Mouse (Mus musculus): ENCODE results near the gene Snd1.

Snd1 gene

GRCm38 (mm10) chr6:28704612-28705011 lies 229.7 kb downstream of the Snd1 start:
- TF ChIP-seq NANOG (IDR thresholded peaks at IDR 0.05; ENCODE audit: borderline replicate concordance, low read length), result no peak
- no peak for TF ChIP-seq CTCF (conservative IDR thresholded peaks at IDR 0.05; ENCODE audit: low read length)
- no peak for TF ChIP-seq POU5F1 (IDR thresholded peaks at IDR 0.05; ENCODE audit: borderline replicate concordance, low read length)
- Histone ChIP-seq H3K4me3 (replicated peaks; ENCODE audit: low read length) (no peak overlapping the region), H3K4me1 (replicated peaks; ENCODE audit: low read depth, low read length) (no peaks in the 10 kb centered on the region; the same call in 1 of the 2 replicates), H3K9me3 (ENCODE audit: low read length) (no peaks in the 10 kb centered on the region), H3K27me3 (ENCODE audit: insufficient read depth, low read length) (no peaks in the 10 kb centered on the region), H3K36me3 (ENCODE audit: insufficient read depth, low read length) (peaks cover 38% of the 10 kb centered on the region)

DNA sequence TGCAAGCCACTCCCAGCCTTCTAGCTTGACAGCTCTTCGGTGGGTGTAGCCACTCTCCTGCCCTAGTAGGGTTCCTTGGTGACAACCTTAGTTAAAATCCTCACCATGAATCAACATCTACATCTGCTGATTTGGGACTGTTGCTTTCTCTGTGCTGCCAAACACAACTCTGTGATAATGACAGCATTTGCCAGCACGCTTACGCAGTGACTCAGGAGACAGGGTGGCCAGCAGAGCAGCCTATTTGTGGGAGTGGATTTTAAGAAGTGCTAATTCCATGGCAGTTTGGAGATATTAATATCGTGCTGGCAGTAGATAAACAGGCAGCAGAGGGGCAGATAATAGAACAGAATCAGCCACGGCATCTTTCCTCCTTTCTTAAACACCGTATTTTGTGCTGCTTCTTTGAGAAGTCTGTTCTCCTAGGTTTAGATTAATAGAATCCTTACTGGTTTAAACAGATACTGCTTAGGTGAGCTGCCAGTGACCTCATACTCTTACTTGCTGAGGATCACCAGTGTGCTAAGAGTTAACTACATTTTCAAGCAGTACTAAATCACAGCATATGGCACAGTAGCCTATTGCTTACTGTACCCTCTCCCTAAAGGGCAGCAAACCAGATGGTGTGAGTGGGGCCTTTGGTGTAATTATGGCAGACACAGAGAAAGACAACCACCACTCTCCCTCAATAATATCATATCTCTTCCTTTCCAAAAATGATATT lies 230.6 kb downstream of the Snd1 start:
- no peak overlapping the region for H3K4me3 ChIP-seq (replicated peaks; ENCODE audit: low read length)
- H3K4me1 ChIP-seq (replicated peaks; ENCODE audit: low read depth, low read length), result no peaks in the 10 kb centered on the region; the same call in 1 of the 2 replicates
- TF ChIP-seq NANOG (IDR thresholded peaks at IDR 0.05; ENCODE audit: borderline replicate concordance, low read length) (no peak), POU5F1 (IDR thresholded peaks at IDR 0.05; ENCODE audit: borderline replicate concordance, low read length) (no peak), CTCF (conservative IDR thresholded peaks at IDR 0.05; ENCODE audit: low read length) (no peak)
- H3K36me3 ChIP-seq (ENCODE audit: insufficient read depth, low read length), result peaks cover 41% of the 10 kb centered on the region
- no peaks in the 10 kb centered on the region for H3K27me3 ChIP-seq (ENCODE audit: insufficient read depth, low read length)
- H3K9me3 ChIP-seq (ENCODE audit: low read length), result no peaks in the 10 kb centered on the region

DNA sequence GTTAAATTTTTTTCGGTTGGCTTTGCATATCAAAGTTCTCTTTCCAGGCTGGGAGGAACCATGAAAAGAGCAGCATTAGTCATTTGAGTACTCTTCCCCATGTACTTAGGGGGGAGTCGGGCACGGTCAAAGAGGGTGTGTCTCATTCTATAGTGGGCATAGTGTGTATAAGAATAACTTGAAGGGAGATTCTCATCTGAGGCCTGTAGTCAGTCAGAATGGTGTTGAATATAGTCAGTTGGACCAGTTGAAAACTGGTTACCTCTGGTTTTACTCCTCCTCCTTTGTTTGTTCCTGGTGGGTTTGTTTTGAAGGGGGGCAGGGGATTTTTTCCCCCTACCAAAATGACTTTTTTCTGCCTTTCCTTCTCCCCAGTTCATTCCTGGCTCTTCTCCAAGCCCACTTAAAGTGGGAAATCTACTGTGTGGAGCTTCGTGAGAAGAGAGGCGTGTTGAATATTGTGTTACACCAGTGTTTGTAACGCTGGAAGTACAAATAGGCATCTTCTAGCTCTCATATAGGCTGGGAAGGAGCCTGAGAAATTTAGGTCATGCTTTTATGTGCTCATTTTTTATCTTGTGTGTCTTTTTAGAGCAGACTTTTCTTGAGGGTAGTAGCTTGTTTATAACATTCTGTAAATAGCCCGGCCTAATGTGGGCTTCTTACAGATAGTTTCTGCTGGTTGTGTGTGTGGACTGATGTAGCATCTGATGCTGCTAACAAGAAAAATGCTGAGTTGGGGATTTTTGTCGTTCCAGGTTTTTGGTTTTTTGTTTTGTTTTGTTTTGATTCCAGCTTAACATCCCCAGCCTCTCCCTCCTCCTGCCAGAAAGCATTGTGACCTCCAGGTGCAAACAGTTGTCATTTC lies 231.4 kb downstream of the Snd1 start:
- Histone ChIP-seq H3K27me3 (ENCODE audit: insufficient read depth, low read length) (no peaks in the 10 kb centered on the region), H3K36me3 (ENCODE audit: insufficient read depth, low read length) (peaks cover 38% of the 10 kb centered on the region), H3K4me1 (replicated peaks; ENCODE audit: low read depth, low read length) (no peaks in the 10 kb centered on the region; the same call in 1 of the 2 replicates), H3K4me3 (replicated peaks; ENCODE audit: low read length) (no peak overlapping the region), H3K9me3 (ENCODE audit: low read length) (no peaks in the 10 kb centered on the region)
- TF ChIP-seq NANOG (IDR thresholded peaks at IDR 0.05; ENCODE audit: borderline replicate concordance, low read length), result no peak
- TF ChIP-seq POU5F1 (IDR thresholded peaks at IDR 0.05; ENCODE audit: borderline replicate concordance, low read length), result no peak
- TF ChIP-seq CTCF (conservative IDR thresholded peaks at IDR 0.05; ENCODE audit: low read length), result no peak

GRCm38 (mm10) chr6:28706976-28707592 lies 232.1 kb downstream of the Snd1 start:
- H3K27me3 ChIP-seq (ENCODE audit: insufficient read depth, low read length), result no peaks in the 10 kb centered on the region
- H3K4me3 ChIP-seq (replicated peaks; ENCODE audit: low read length), result no peak overlapping the region
- H3K4me1 ChIP-seq (replicated peaks; ENCODE audit: low read depth, low read length), result no peaks in the 10 kb centered on the region
- no peaks in the 10 kb centered on the region for H3K9me3 ChIP-seq (ENCODE audit: low read length)
- H3K36me3 ChIP-seq (ENCODE audit: insufficient read depth, low read length), result peaks cover 38% of the 10 kb centered on the region
- TF ChIP-seq POU5F1 (IDR thresholded peaks at IDR 0.05; ENCODE audit: borderline replicate concordance, low read length) (no peak), CTCF (conservative IDR thresholded peaks at IDR 0.05; ENCODE audit: low read length) (no peak)

DNA sequence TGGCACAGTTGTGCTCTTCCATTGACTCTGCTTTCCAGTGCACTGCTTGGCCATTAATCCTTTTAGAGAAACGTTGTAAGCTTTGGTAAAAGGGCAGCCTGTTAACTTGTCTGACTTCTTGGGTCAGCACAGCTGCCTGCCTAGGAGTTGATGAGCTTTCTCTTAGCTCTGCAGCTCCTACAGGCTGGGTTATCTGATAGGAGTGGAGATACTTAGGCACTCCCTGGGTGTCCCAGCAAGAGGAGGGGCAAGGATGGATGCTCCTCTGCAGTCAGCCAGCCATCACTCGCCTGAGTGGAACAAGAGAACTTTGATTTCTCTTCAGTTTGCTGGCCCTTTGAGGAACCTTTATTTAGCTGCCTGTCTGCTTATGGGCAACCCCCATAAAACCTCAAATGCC lies 235.1 kb downstream of the Snd1 start:
- no peaks in the 10 kb centered on the region for H3K27me3 ChIP-seq (ENCODE audit: insufficient read depth, low read length)
- no peaks in the 10 kb centered on the region for H3K9me3 ChIP-seq (ENCODE audit: low read length)
- H3K4me3 ChIP-seq (replicated peaks; ENCODE audit: low read length), result no peak overlapping the region
- H3K36me3 ChIP-seq (ENCODE audit: insufficient read depth, low read length), result peaks cover 51% of the 10 kb centered on the region
- 0 out of 2 replicates have a peak, but pooled peaks cover 7% of the 10 kb centered on the region for H3K4me1 ChIP-seq (replicated peaks; ENCODE audit: low read depth, low read length)
- no peak for TF ChIP-seq NANOG (IDR thresholded peaks at IDR 0.05; ENCODE audit: borderline replicate concordance, low read length)
- TF ChIP-seq CTCF (conservative IDR thresholded peaks at IDR 0.05; ENCODE audit: low read length), result no peak
- TF ChIP-seq POU5F1 (IDR thresholded peaks at IDR 0.05; ENCODE audit: borderline replicate concordance, low read length), result no peak

GRCm38 (mm10) chr6:28717203-28717844 lies 242.4 kb downstream of the Snd1 start:
- Histone ChIP-seq H3K4me3 (replicated peaks; ENCODE audit: low read length) (no peak overlapping the region), H3K9me3 (ENCODE audit: low read length) (no peaks in the 10 kb centered on the region), H3K4me1 (replicated peaks; ENCODE audit: low read depth, low read length) (0 out of 2 replicates have a peak, but pooled peaks cover 7% of the 10 kb centered on the region), H3K36me3 (ENCODE audit: insufficient read depth, low read length) (peaks cover 18% of the 10 kb centered on the region; the same call in 1 of the 2 replicates), H3K27me3 (ENCODE audit: insufficient read depth, low read length) (no peaks in the 10 kb centered on the region)
- TF ChIP-seq NANOG (IDR thresholded peaks at IDR 0.05; ENCODE audit: borderline replicate concordance, low read length) (no peak), CTCF (conservative IDR thresholded peaks at IDR 0.05; ENCODE audit: low read length) (no peak), POU5F1 (IDR thresholded peaks at IDR 0.05; ENCODE audit: borderline replicate concordance, low read length) (no peak)

GRCm38 (mm10) chr6:28717845-28718237 lies 242.9 kb downstream of the Snd1 start:
- 0 out of 2 replicates have a peak, but pooled peaks cover 2% of the 10 kb centered on the region for H3K4me1 ChIP-seq (replicated peaks; ENCODE audit: low read depth, low read length)
- H3K27me3 ChIP-seq (ENCODE audit: insufficient read depth, low read length), result no peaks in the 10 kb centered on the region
- no peaks in the 10 kb centered on the region for H3K9me3 ChIP-seq (ENCODE audit: low read length)
- peaks cover 13% of the 10 kb centered on the region; the same call in 1 of the 2 replicates for H3K36me3 ChIP-seq (ENCODE audit: insufficient read depth, low read length)
- TF ChIP-seq NANOG (IDR thresholded peaks at IDR 0.05; ENCODE audit: borderline replicate concordance, low read length) (no peak), POU5F1 (IDR thresholded peaks at IDR 0.05; ENCODE audit: borderline replicate concordance, low read length) (no peak), CTCF (conservative IDR thresholded peaks at IDR 0.05; ENCODE audit: low read length) (no peak)
- H3K4me3 ChIP-seq (replicated peaks; ENCODE audit: low read length), result no peak overlapping the region

Data from E14TG2a.4 (cell line).